Mouse (Mus musculus) brain, embryonic 14.5 days (tissue): ENCODE data around the gene Nrxn3. TPM values are rescaled to one million over a fixed set of nuclear protein-coding genes. Genes with fewer than 3 reads are reported as not detected.

ENCODE experiments used
- DNase-seq: peaks from one replicate; pipeline ENCODE4 v3.0.0-alpha.2; 2011; ENCODE audit warnings: low read depth
- CTCF ChIP-seq: fragments of 200-500 bp; IDR thresholded peaks from 2 replicates; pipeline ENCODE4 v1.5.1; 2012; ENCODE audit warnings: inconsistent platforms, mild to moderate bottlenecking, moderate library complexity, borderline replicate concordance; ENCODE audit not compliant: insufficient read depth, insufficient read length; ENCODE audit errors: extremely low read depth
- POLR2A ChIP-seq: fragments of 200-500 bp; IDR thresholded peaks from 2 replicates; pipeline ENCODE4 v1.6.1; 2012; ENCODE audit warnings: mild to moderate bottlenecking, inconsistent platforms, borderline replicate concordance; ENCODE audit not compliant: poor library complexity, insufficient read depth, insufficient read length, severe bottlenecking; ENCODE audit errors: extremely low read depth
- polyA plus RNA-seq: library from polyadenylated mRNA; depleted of rRNA; stranded (reverse); fragments of >200 nt; gene quantifications from 2 replicates; pipeline ENCODE4 v1.2.3, GENCODE M21; 2012

The Nrxn3 gene
- polyA plus RNA-seq, 1 experiment: 67.8 TPM

GRCm38 (mm10) chr12:89765179-89765578 lies 1042.5 kb downstream of the Nrxn3 start:
- TF ChIP-seq CTCF (no peak), POLR2A (no peak)
- no peak for DNase-seq

DNA sequence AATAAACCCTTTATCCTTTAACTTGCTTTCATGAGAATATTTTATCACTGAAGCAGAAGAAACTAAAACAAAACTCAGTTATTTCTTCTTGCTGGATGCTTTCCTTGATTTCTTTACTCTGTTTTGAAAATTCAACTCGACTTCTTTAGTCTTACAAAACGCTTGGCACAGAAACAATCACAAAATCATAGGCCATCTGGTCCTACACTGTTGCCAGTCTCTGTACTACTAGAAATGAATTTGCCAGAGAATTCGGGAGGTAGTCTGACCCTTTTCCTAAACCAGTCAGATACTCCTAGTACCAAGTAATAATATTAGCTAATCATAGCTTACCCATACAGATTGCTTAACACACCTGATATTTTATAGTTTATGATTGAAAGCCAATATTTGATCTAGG lies 1066.1 kb downstream of the Nrxn3 start:
- TF ChIP-seq CTCF (no peak), POLR2A (no peak)
- peak; percentile 58 for DNase-seq

DNA sequence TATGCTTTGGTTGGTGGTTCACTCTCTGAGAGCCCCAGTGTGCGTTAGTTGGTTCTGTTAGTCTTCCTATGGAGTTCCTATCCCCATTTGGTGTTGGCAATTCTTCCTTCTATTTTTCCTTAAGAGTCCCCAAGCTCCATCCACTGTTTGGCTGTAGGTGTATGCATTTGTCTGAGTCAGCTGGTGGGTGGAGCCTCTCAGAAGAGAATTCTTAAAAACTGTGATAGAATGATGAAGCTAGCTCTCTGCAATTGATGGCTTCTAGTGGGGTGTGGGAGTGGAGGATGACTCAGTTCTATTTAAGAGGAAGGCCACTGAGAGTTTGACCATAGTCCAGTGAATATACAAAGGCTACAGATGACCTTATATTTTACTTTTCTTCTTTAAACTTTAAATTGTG lies 1067.3 kb downstream of the Nrxn3 start:
- TF ChIP-seq CTCF (no peak), POLR2A (no peak)
- DNase-seq: no peak

- no peak for DNase-seq
- TF ChIP-seq POLR2A (no peak), CTCF (no peak)
Measured at GRCm38 (mm10) chr12:89791829-89792228, 1069.2 kb downstream of the Nrxn3 start.

GRCm38 (mm10) chr12:89794741-89795140 lies 1072.1 kb downstream of the Nrxn3 start:
- no peak for DNase-seq
- no peak for TF ChIP-seq POLR2A

DNA sequence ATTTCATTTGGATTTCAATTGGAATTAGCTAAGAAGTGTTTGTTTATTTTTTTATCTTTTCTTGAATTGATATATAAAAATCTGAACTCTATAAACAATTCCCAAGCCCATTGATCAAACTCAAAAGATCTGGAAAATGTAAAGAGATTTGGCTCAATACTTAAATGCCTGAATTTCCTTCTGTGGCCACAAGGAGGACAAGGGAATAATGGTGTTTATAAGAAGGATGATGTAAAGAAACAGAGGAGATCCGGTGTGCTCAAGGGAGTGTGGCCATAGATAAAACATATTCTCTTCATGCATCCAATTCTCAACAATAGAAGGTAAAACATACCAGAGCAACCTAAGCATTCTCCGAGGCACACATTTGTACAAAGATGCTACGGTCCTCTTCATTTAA lies 1085.5 kb downstream of the Nrxn3 start:
- TF ChIP-seq POLR2A (no peak), CTCF (no peak)
- peak; percentile 63 for DNase-seq

- DNase-seq: no peak
- no peak for TF ChIP-seq POLR2A
- no peak for TF ChIP-seq CTCF
Measured at GRCm38 (mm10) chr12:89810146-89810545, 1087.5 kb downstream of the Nrxn3 start.

- DNase-seq: peak; percentile 92
- TF ChIP-seq CTCF (no peak), POLR2A (no peak)
Measured at GRCm38 (mm10) chr12:89811815-89812549, 1089.3 kb downstream of the Nrxn3 start.

DNA sequence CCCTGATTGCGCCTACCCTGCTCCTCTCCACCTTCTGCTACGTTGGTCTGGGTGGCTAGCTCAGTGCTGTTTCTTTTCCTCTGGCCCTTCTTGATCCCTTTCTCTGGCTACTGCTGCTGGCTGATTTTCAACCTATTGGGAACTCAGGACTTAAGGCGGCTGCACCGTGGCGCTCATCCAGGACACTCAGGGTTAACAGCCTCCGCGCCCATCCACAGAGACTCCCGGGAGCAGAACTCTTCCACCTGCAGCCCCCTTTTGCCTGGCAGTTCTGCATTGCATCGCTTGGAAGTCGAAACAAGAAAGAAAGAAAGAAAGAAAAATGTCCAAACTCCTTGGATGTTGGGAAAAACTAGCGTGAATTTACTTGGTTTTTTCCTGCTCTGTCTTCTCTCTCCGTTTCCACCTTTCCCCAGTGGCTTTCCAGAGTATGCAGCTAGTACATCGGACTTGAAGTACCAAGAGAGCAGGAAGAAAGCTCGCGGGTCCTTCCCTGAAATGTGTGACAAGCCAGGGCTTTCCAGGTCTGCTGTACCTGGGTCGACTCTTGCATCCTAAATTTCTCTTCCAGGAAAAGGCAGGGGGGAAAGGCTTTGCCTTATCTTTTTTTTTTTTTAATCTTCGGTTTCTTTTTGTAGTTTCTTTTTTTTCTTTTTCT lies 1090.0 kb downstream of the Nrxn3 start:
- no peak for TF ChIP-seq POLR2A
- no peak for TF ChIP-seq CTCF
- DNase-seq: peak; percentile 66

GRCm38 (mm10) chr12:89813294-89813693 lies 1090.6 kb downstream of the Nrxn3 start:
- no peak for DNase-seq
- TF ChIP-seq CTCF (no peak), POLR2A (no peak)

DNA sequence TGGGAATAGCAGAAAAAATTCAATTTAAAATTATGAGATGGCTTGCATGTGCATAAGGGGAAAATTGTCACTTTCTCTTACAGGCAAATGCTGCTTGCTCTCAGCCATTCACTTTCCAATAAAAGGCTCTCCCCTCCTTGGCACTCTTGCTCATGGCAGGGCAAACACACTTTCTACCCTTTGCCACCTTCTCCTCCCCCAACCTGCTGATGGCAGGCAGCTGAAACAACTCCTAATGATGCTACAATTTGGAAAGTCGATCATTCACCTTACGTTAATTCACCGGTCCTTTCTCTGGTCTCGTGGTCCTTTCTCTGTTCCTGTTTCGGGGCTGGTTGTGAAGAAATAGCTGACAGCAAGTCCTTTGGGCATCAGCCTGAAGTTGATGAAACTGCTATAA lies 1091.0 kb downstream of the Nrxn3 start:
- DNase-seq: no peak
- TF ChIP-seq CTCF: no peak
- no peak for TF ChIP-seq POLR2A

DNA sequence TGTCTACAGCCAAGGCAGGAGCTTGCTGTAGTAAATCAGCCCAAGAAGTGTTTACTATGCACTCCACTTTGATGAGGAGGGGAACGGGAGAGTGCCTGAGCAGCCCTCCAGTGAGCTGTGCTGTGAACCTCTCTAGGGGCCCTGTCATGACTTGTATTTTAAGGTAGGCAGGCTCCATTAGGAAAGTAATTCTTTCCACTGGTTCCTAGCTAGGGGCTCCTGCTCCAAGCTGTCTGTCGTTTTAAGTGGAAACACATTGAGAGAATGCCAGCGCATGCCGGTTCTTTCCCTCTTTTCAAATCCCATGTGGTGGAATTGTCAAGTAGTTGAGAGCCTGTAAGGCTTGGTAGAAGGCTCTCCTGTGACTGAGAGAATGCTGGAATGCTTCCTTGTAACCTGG lies 1091.9 kb downstream of the Nrxn3 start:
- DNase-seq: peak; percentile 57

More for the DNA sequence above, 1091.9 kb downstream of the Nrxn3 start:
- TF ChIP-seq CTCF (no peak), POLR2A (no peak)
